Mouse (Mus musculus) neutrophil, adult 5-6 weeks (primary cell): ENCODE measurements around the gene Inpp5k. TPM values are rescaled to one million over a fixed set of nuclear protein-coding genes. Genes with fewer than 3 reads are reported as not detected.

Source experiments
- ATAC-seq: fragments of 151-379, 151-347 bp; 2 replicates; pipeline ENCODE4 v1.8.0; 2017; ENCODE audit warnings: mild to moderate bottlenecking, moderate TSS enrichment; ENCODE audit not compliant: insufficient number of reproducible peaks, poor library complexity, low FRiP score, severe bottlenecking; ENCODE audit errors: extremely low read depth
- total RNA-seq: library from RNA; stranded (forward); fragments of 200-1000 nt; gene quantifications from 2 replicates; pipeline ENCODE4 v1.2.3, GENCODE M21; 2017

The Inpp5k gene
- total RNA-seq, 1 experiment from 2014 or later, result 119 TPM

- ATAC-seq, result no peak
Measured at GRCm38 (mm10) chr11:75614769-75615168, 16.0 kb upstream of the Inpp5k start.

DNA sequence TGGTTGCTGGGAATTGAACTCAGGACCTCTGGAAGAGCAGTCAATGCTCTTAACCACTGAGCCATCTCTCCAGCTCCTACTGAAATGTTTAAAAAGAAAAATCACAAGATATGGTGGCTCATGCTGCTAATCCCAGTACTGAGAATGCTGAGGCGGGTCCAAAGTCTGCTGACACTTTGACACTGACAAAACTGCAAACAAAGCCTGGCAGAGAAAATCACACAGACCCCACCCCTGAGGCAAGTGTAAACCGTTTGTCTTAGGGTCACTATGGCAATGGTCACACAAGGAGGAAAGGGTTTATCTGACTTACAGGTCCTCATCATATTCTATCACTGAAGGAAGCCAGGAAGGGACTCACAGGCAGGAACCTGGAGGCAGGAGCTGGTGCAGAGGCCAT lies 15.2 kb upstream of the Inpp5k start:
- no peak for ATAC-seq

DNA sequence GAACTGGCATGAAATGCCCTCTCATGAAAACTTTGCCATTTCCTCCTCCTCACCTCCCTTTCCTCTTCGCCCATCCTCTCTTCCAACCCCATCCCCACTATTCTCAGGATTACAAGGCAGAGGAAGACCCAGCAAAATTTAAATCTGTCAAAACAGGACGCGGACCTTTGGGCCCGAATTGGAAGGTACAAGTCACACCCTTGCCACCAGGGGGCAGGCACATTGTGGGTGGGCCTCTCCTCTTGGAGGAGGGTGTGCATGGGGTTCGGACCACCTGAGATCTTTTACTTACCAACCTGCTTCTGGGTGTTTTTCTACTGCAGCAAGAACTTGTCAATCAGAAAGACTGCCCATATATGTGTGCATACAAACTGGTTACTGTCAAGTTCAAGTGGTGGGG lies 11.7 kb upstream of the Inpp5k start:
- 0 out of 2 replicates have a peak, but pooled peaks have one; percentile 41 for ATAC-seq

GRCm38 (mm10) chr11:75620136-75620780 lies 10.5 kb upstream of the Inpp5k start:
- ATAC-seq, result no peak

- ATAC-seq, result no peak
Measured at GRCm38 (mm10) chr11:75621426-75621825, 9.4 kb upstream of the Inpp5k start.

DNA sequence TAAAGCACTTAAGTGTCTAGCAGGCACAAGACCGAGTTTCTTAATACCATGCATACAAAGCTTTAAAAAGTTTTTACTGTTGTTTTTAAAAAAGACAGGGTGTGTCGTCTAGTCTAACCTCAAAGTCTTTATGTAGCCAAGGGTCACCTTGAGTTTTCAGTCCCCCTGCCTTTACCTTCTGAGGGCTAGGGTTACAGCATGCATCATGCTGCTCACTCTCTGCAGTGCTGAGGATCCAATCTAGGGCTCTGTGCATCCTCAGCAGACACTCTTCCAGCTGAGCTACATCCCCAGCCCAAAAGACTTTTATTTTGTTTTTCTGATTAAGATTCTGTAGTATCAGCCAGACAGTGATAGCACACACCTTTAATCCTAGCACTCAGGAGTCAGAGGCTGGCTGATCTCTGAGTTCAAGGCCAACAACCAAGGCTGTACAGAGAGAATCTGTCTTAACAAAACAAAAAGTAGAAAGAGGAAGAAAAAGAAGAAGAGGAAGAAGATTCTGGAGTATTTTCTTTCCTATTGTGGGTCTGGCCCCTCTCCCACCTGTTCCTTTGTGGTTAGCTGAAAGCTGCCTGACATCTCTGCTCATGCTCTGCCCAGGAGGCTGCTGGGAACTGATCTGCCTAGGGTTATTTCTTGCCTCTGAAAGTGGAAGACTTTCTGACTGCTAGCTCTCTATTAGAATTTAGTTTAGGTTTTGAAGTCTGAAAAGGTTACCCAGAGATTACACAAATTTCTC lies 8.0 kb upstream of the Inpp5k start:
- ATAC-seq, result no peak

DNA sequence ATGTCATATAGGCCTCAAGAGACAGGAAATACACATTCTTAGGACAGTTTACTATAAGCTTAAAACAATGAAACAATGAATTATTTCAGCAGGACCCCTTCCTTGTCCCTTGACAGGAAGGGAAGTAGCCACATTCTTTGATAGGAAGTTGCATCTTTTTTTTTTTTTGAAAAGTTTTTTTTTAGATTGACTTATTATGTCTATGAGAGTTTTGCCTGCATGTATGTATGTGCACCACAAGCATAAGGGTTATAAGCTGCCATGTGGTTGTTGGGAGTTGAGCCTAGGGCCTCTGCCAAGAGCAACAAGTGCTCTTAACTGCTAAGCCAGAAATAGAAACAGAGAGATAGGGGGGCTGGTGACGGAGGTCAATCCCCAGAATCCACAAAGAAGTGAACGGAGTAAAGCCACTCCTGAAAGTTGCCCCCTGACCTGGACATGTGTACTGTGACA lies 6.7 kb upstream of the Inpp5k start:
- no peak for ATAC-seq

GRCm38 (mm10) chr11:75625820-75626219 lies 5.0 kb upstream of the Inpp5k start:
- no peak for ATAC-seq

DNA sequence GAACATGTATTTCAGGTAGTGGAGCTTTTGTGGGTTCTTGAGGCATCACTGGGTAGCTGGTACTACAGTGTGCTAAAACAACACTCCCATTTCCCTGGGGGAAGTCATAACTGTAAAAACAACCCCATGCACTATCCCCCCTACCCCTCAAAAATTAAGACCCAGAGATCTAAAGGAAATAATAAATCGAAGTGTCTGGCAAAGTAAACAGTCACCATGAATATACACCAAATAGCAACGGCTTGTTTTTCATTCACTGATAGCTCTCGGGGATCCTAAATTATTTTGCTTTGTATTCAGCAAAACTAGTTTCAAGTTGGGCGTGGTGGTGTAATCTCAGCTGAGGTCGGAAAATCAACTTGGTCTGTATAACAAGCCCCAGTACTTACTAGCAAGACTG lies 690 bp upstream of the Inpp5k start:
- no peak for ATAC-seq

DNA sequence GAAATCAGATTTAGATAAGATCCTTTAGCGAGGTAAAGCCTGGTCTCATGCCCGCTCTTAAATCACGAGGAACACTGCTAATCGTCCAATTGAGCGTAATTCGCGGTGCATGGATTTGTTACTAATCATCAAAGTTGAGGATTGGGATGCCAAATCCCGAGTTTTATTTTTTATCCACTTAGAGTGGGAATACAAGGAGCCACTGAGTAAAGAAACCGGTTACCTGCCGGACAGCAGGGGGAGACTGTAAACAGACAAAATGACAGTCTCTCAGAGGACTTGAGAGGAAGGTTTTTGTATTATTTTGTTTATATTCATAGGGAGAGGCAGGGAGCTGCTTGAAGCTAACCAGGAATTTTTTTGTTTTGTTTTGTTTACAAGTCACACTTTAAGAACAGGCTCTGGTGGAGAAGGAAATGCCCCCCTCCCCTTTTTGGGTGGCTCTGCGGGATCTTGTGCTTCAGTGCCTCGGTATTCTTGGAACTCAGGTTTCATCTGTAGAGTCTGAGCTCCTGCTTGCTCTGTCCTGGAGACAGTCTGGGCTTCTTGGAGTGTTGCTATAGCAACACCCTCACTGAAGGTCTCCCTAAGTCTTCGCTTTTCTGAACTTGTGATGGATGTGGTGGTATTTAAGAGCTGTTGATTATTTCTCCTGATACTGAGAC lies 905 bp downstream of the Inpp5k start:
- ATAC-seq, result no peak

DNA sequence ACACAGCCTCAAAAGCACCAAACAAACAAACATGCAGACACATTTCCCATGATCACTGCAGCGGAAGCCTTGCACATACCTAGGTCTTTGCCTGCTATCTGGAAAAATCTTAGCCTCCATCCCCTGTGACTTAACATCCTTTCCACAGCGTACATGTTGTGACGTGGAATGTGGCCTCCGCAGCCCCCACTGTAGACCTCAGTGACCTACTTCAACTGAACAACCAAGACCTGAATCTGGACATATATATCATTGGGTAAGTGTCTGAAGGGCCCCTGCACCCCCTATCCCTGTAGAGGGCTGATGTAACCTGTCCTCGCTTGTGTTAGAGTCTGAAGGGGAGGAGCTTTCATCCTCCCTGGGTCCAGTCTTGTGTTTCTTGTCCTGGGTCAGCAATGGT lies 2.1 kb downstream of the Inpp5k start:
- no peak for ATAC-seq

GRCm38 (mm10) chr11:75634801-75635200 lies 4.0 kb downstream of the Inpp5k start:
- no peak for ATAC-seq

GRCm38 (mm10) chr11:75635315-75635714 lies 4.5 kb downstream of the Inpp5k start:
- no peak for ATAC-seq

DNA sequence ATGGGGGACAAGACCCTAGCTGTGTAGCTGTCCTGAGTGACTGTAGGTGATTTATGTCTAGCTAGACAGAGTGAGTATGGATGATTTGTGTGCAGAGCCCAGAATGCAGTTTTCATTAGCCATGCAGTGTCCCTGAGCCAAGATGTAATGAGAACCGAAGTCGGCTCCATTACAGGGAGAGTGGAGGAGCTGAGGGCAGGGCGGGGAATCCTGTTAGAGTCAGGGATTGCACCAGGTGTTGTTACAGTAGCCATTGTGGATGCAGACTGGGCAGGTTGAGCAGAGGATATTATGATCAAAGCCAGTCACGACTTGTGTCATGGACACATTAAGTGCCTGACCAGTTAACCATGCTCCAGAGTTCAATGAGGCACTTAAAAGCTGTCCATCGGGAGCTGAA lies 12.5 kb downstream of the Inpp5k start:
- no peak for ATAC-seq

DNA sequence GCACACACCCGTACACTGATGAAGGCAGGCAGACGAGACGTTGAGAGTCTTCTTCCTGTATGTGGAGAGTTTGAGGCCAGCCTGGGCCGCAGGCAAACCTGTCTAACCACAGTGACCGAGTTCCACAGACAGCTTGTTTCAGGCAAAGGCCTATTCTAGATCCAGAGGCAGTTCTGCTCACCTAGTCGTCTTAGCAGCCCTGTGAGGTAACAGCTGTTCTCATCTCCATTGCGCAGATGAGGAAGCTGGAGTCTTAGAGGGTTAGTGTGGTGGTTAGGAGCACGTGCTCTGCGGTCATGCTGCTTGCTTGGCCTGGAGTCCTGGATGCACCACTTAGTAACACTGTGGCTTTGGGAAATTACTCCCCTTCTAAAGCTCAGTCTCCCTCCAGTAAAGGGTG lies 13.9 kb downstream of the Inpp5k start:
- ATAC-seq, result peak; percentile 86

- ATAC-seq, result no peak
Measured at GRCm38 (mm10) chr11:75647681-75648211, 17.0 kb downstream of the Inpp5k start.

DNA sequence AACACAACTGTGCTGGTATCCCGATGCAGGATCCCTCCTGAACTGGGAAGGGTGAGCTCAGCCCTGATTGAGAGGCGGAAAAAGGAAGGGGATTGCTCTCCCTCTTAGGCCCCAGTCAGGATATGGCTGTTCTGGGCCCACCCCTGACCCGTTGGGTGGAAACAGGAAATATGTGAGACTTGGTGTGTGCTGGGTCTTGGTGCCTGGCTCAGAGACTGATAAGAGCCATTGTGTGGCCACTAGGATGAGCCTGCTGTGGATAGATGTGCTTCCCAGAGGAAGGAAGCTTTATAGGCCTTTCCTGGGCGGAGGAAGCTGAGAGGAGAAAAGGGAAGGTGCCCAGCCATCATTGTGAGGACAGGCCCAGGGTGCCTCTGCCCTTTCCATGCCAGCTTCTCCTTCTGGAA lies 18.4 kb downstream of the Inpp5k start:
- no peak for ATAC-seq

DNA sequence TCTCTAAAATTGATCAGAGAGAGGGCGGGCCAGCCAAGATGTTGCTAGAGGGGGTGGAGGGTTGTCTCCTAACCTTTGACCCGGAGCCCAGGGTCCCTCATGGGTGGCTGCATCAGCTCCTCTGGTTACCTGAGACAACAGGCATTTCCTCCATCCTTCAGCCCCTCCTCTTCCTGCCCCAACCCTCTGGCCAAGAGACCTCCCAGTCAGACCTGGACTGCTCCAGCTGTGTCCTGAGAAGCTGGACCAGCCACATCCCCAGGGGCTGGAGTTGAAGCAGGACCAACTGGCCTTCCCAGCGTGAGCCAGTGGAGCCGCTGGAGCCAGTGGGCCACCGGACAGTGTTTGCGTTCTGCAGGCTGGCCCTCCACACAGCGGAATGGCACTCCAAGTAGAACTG lies 19.5 kb downstream of the Inpp5k start, which contains the start of gene Myo1c:
Gene Myo1c, plus strand, starts transcription at position 194 of the 400 bp plus-strand sequence.
- ATAC-seq, result no peak

DNA sequence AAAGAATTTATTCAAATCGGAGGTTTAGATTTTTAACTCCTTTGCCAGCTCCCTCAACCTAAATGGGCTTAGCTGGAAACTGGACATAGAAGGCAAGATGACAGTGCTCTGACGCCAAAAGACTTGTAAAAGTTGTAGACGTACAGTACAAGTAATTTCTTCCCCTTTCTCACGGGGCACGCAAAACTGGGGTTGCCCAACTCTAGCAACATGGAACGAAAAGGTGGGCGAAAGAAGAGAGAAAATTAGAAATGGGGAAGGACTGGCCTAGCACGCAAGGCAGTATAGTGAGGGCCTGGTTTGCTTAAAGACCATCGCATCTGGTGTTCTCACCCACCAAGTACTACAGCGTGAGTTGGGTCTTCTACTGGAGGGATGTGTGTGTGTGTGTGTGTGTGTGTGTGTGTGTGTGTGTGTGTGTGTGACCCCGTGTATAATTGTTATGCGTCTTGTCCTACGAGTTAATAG lies 20.2 kb downstream of the Inpp5k start:
- ATAC-seq, result no peak
